Mouse (Mus musculus) MEL (cell line): ENCODE measurements around the gene Ap1m1. TPM values are rescaled to one million over a fixed set of nuclear protein-coding genes. Genes with fewer than 3 reads are reported as not detected.

Experiments
- DNase-seq: peaks from one replicate; pipeline ENCODE4 v3.0.0; 2011; ENCODE audit warnings: low read depth, low spot score
- H3K27ac ChIP-seq: 2 replicates; pipeline ENCODE4 v1.5.1; 2012; ENCODE audit warnings: low read depth, mild to moderate bottlenecking, control low read depth, low read length, moderate library complexity; ENCODE audit not compliant: control insufficient read depth
- H3K27me3 ChIP-seq, 2 experiments: fragments of 150-350 bp in 1 of 2; sonication (generic) in 1 of 2; 2 replicates each; pipeline ENCODE4 v1.6.1; 2012; ENCODE audit warnings: low read length in 2 of 2, mild to moderate bottlenecking in 2 of 2, improper control_type of control experiment in 1 of 2, moderate library complexity in 1 of 2; ENCODE audit not compliant: insufficient read depth in 2 of 2, control insufficient read depth in 1 of 2
- H3K36me3 ChIP-seq, 2 experiments: 2 replicates each; pipeline ENCODE4 v1.6.1; 2012 to 2014; ENCODE audit warnings: low read length in 2 of 2, improper control_type of control experiment in 1 of 2, inconsistent platforms in 1 of 2, mild to moderate bottlenecking in 1 of 2; ENCODE audit not compliant: insufficient read depth in 2 of 2, control insufficient read depth in 1 of 2
- H3K4me1 ChIP-seq, 2 experiments: fragments of 150-350 bp in 1 of 2; sonication (generic) in 1 of 2; 2 replicates each; pipeline ENCODE4 v1.6.1; 2012; ENCODE audit warnings: low read length in 2 of 2, improper control_type of control experiment in 1 of 2, mild to moderate bottlenecking in 1 of 2; ENCODE audit not compliant: insufficient read depth in 2 of 2, control insufficient read depth in 1 of 2
- H3K4me3 ChIP-seq, 2 experiments: fragments of 150-350 bp in 1 of 2; sonication (generic) in 1 of 2; 2 replicates each; pipeline ENCODE4 v1.5.1; 2012; ENCODE audit warnings: low read depth in 2 of 2, low read length in 2 of 2, mild to moderate bottlenecking in 2 of 2, moderate library complexity in 2 of 2, control low read depth in 1 of 2, improper control_type of control experiment in 1 of 2; ENCODE audit not compliant: control insufficient read depth in 1 of 2, insufficient read depth in 1 of 2
- H3K79me2 ChIP-seq: 2 replicates; pipeline ENCODE4 v1.6.1; 2012; ENCODE audit warnings: mild to moderate bottlenecking, low read length, moderate library complexity; ENCODE audit not compliant: control insufficient read depth, poor library complexity, insufficient read depth
- H3K9ac ChIP-seq: 2 replicates; pipeline ENCODE4 v1.6.1; 2012; ENCODE audit warnings: low read depth, mild to moderate bottlenecking, control low read depth, low read length, moderate library complexity; ENCODE audit not compliant: control insufficient read depth, poor library complexity, severe bottlenecking
- H3K9me3 ChIP-seq: fragments of 150-350 bp; sonication (generic); replicated peaks from 2 replicates; pipeline ENCODE4 v1.6.1; 2012; ENCODE audit warnings: mild to moderate bottlenecking, low read length, improper control_type of control experiment, moderate library complexity; ENCODE audit not compliant: insufficient read depth
- BHLHE40 ChIP-seq: IDR thresholded peaks from 2 replicates; pipeline ENCODE4 v1.6.1; 2012; ENCODE audit warnings: low read depth, mild to moderate bottlenecking, inconsistent platforms, low read length, improper control_type of control experiment, borderline replicate concordance
- CHD2 ChIP-seq: IDR thresholded peaks from 2 replicates; pipeline ENCODE4 v1.6.1; 2011; ENCODE audit warnings: low read length, improper control_type of control experiment
- CTCF ChIP-seq, 3 experiments: IDR thresholded peaks in 2 of 3; conservative IDR thresholded peaks in 1 of 3; 2 replicates each; pipeline ENCODE4 v1.5.1; 2011 to 2012; ENCODE audit warnings: low read length in 3 of 3, low read depth in 2 of 3, mild to moderate bottlenecking in 2 of 3, improper control_type of control experiment in 1 of 3, inconsistent platforms in 1 of 3, mixed read lengths in 1 of 3, moderate library complexity in 1 of 3; ENCODE audit not compliant: control insufficient read depth in 1 of 3, insufficient read depth in 1 of 3, poor library complexity in 1 of 3, severe bottlenecking in 1 of 3
- EP300 ChIP-seq, 2 experiments: IDR thresholded peaks; 2 replicates each; pipeline ENCODE4 v1.6.1; 2011; ENCODE audit warnings: improper control_type of control experiment in 2 of 2, low read length in 2 of 2, low read depth in 1 of 2, mild to moderate bottlenecking in 1 of 2
- ETS1 ChIP-seq: IDR thresholded peaks from 2 replicates; pipeline ENCODE4 v1.6.1; 2012; ENCODE audit warnings: low read depth, mild to moderate bottlenecking, inconsistent platforms, low read length, improper control_type of control experiment, moderate library complexity
- GABPA ChIP-seq: IDR thresholded peaks from 2 replicates; pipeline ENCODE4 v1.6.1; 2012; ENCODE audit warnings: low read depth, mild to moderate bottlenecking, inconsistent platforms, low read length, improper control_type of control experiment, moderate library complexity
- GATA1 ChIP-seq: IDR thresholded peaks from 2 replicates; pipeline ENCODE4 v1.6.1; 2011; ENCODE audit warnings: low read depth, low read length, improper control_type of control experiment
- HCFC1 ChIP-seq: IDR thresholded peaks from 2 replicates; pipeline ENCODE4 v1.6.1; 2012; ENCODE audit warnings: low read depth, mild to moderate bottlenecking, inconsistent platforms, low read length, improper control_type of control experiment, moderate library complexity
- MAZ ChIP-seq: IDR thresholded peaks from 2 replicates; pipeline ENCODE4 v1.6.1; 2012; ENCODE audit warnings: low read depth, mild to moderate bottlenecking, inconsistent platforms, low read length, improper control_type of control experiment
- MEF2A ChIP-seq: IDR thresholded peaks from 2 replicates; pipeline ENCODE4 v1.6.1; 2014; ENCODE audit warnings: low read depth, mild to moderate bottlenecking, inconsistent platforms, low read length, improper control_type of control experiment; ENCODE audit not compliant: poor library complexity, insufficient replicate concordance, severe bottlenecking; ENCODE audit errors: extremely low read depth
- MXI1 ChIP-seq: IDR thresholded peaks from 2 replicates; pipeline ENCODE4 v1.6.1; 2011; ENCODE audit warnings: mild to moderate bottlenecking, low read depth, low read length, improper control_type of control experiment
- MYC ChIP-seq: IDR thresholded peaks from 2 replicates; pipeline ENCODE4 v1.6.1; 2011; ENCODE audit warnings: low read depth, mild to moderate bottlenecking, low read length, improper control_type of control experiment, moderate library complexity
- NRF1 ChIP-seq: IDR thresholded peaks from 2 replicates; pipeline ENCODE4 v1.6.1; 2014; ENCODE audit warnings: low read depth, mild to moderate bottlenecking, inconsistent platforms, low read length, improper control_type of control experiment, moderate library complexity; ENCODE audit not compliant: poor library complexity, insufficient read depth, severe bottlenecking
- RAD21 ChIP-seq: IDR thresholded peaks from 2 replicates; pipeline ENCODE4 v1.6.1; 2011; ENCODE audit warnings: mild to moderate bottlenecking, low read depth, low read length, improper control_type of control experiment
- RCOR1 ChIP-seq: IDR thresholded peaks from 2 replicates; pipeline ENCODE4 v1.6.1; 2012; ENCODE audit warnings: low read depth, mild to moderate bottlenecking, inconsistent platforms, low read length, improper control_type of control experiment
- SIN3A ChIP-seq: IDR thresholded peaks from 2 replicates; pipeline ENCODE4 v1.6.1; 2012; ENCODE audit warnings: low read length, improper control_type of control experiment, inconsistent platforms
- TCF12 ChIP-seq: IDR thresholded peaks from 2 replicates; pipeline ENCODE4 v1.6.1; 2014; ENCODE audit warnings: low read depth, mild to moderate bottlenecking, inconsistent platforms, low read length, improper control_type of control experiment, moderate library complexity
- USF1 ChIP-seq: IDR thresholded peaks from 2 replicates; pipeline ENCODE4 v1.6.1; 2014; ENCODE audit warnings: low read depth, mild to moderate bottlenecking, inconsistent platforms, low read length, improper control_type of control experiment, moderate library complexity
- USF2 ChIP-seq, 2 experiments: IDR thresholded peaks; 2 replicates each; pipeline ENCODE4 v1.6.1; 2011 to 2012; ENCODE audit warnings: improper control_type of control experiment in 2 of 2, low read length in 2 of 2, borderline replicate concordance in 1 of 2, inconsistent platforms in 1 of 2, low read depth in 1 of 2, mild to moderate bottlenecking in 1 of 2; ENCODE audit not compliant: insufficient read depth in 1 of 2
- ZC3H11A ChIP-seq: IDR thresholded peaks from 2 replicates; pipeline ENCODE4 v1.6.1; 2012; ENCODE audit warnings: low read depth, mild to moderate bottlenecking, inconsistent platforms, low read length, improper control_type of control experiment
- ZMIZ1 ChIP-seq: IDR thresholded peaks from 2 replicates; pipeline ENCODE4 v1.6.1; 2012; ENCODE audit warnings: low read depth, mild to moderate bottlenecking, inconsistent platforms, low read length, improper control_type of control experiment, moderate library complexity
- polyA plus RNA-seq, 2 experiments: library from polyadenylated mRNA; stranded (reverse) in 1 of 2; unstranded in 1 of 2; fragments of >175 nt in 1 of 2; fragments of >200 nt in 1 of 2; gene quantifications; 2 replicates each; pipeline versions ENCODE4 v1.2.1 to v1.2.4; 2012; ENCODE audit warnings: low replicate concordance in 2 of 2, low read depth in 1 of 2; ENCODE audit not compliant: insufficient read length in 2 of 2, insufficient read depth in 1 of 2, missing spikeins in 1 of 2
- total RNA-seq: library from RNA; depleted of rRNA; stranded (reverse); fragments of 300-350 nt; gene quantifications from 2 replicates; pipeline ENCODE4 v1.2.3, GENCODE M21; 2012

Ap1m1 gene
- total and polyA plus RNA-seq, 3 experiments = 47.4 to 117 TPM; not detected in 1

DNA sequence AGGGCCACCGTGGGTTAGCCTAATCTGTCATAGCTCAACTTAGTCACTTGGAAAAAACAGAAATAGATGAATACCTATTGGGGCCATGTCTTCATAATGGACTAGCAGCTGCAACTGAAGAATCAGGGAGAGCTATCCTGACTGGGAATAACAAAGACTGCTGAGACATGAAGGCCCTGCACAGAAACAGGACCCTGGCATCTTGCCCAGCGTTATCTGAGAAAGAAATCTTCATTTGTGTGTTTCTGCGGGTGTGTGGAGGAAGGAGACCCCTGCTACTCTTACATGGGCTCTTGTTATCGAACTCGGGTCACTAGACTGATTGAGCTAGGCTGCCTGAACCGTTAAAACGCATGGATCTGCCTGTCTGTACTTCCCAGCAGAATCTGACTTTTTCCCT lies 1.1 kb downstream of the Ap1m1 start:
- Histone ChIP-seq H3K4me1 (peaks cover 0 to 13% of the 10 kb centered on the region in 2 experiments; a peak in 2 of 4 replicates), H3K9me3 (no peaks in the 10 kb centered on the region), H3K36me3 (peaks cover 0 to 8% of the 10 kb centered on the region in 2 experiments; a peak in 2 of 4 replicates), H3K4me3 (peak overlapping the region; percentile 51 to 87), H3K79me2 (peaks cover 18% of the 10 kb centered on the region), H3K9ac (peak overlapping the region; percentile 87), H3K27me3 (no peaks in the 10 kb centered on the region), H3K27ac (peak overlapping the region; percentile 95)
- TF ChIP-seq MXI1 (peak; percentile 50; the same call in 1 of the 2 replicates), CTCF (IDR thresholded peaks at IDR 0.05 in 2 of 3, conservative IDR thresholded peaks at IDR 0.05 in 1 of 3; ENCODE audit: control insufficient read depth in 1 of 3, insufficient read depth in 1 of 3, low read depth in 2 of 3, low read length in 3 of 3, poor library complexity in 1 of 3, severe bottlenecking in 1 of 3) (no peak), ETS1 (peak; percentile 41; the same call in 1 of the 2 replicates), RCOR1 (0 out of 2 replicates have a peak, but pooled peaks have one; percentile 32), EP300 (IDR thresholded peaks at IDR 0.05; ENCODE audit: low read depth in 1 of 2, low read length in 2 of 2) (peak; percentile 37 to 39; a peak in 2 of 4 replicates), ZMIZ1 (no peak), GATA1 (peak; percentile 60), SIN3A (peak; percentile 50)
- DNase-seq = peak; percentile 69

DNA sequence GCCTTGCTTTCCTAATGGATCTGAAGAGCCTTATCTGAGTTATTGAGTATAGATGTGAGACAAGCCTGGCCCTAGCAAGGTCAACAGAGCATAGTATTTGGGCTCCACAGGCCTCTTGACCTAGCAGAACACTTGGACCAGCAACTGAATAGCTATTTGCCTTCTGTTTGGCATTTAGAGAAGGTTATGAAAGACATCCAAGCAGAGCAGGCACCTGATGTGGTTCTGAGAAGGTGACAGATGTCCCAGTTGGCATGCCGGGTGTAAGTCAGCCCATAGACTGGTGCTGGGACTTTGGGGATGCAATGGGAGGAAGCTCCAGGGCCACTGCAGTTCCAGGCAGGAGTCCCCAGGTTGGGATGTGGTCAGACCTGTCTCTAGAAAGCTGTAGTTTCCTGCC lies 2.4 kb downstream of the Ap1m1 start:
- no peak for TF ChIP-seq CTCF (IDR thresholded peaks at IDR 0.05 in 2 of 3, conservative IDR thresholded peaks at IDR 0.05 in 1 of 3; ENCODE audit: control insufficient read depth in 1 of 3, insufficient read depth in 1 of 3, low read depth in 2 of 3, low read length in 3 of 3, poor library complexity in 1 of 3, severe bottlenecking in 1 of 3)
- no peak for TF ChIP-seq HCFC1
- TF ChIP-seq NRF1 = no peak
- TF ChIP-seq GABPA = no peak
- TF ChIP-seq USF1 = no peak
- TF ChIP-seq BHLHE40 = no peak
- TF ChIP-seq USF2 (IDR thresholded peaks at IDR 0.05; ENCODE audit: borderline replicate concordance in 1 of 2, insufficient read depth in 1 of 2, low read depth in 1 of 2, low read length in 2 of 2) = no peak
- TF ChIP-seq MXI1 = no peak
- TF ChIP-seq CHD2 = no peak
- no peak for TF ChIP-seq RAD21
- TF ChIP-seq TCF12 = no peak
- TF ChIP-seq MEF2A = no peak
- TF ChIP-seq MAZ = no peak
- no peak for TF ChIP-seq MYC
- TF ChIP-seq SIN3A = no peak
- no peak for TF ChIP-seq ZC3H11A
- H3K27ac ChIP-seq = no peak overlapping the region
- H3K79me2 ChIP-seq = peaks cover 18% of the 10 kb centered on the region
- H3K4me1 ChIP-seq = peaks cover 0 to 13% of the 10 kb centered on the region in 2 experiments; a peak in 2 of 4 replicates
- H3K9ac ChIP-seq = no peak overlapping the region
- H3K4me3 ChIP-seq = no peak overlapping the region
- DNase-seq = no peak
- no peaks in the 10 kb centered on the region for H3K9me3 ChIP-seq
- peaks cover 0 to 8% of the 10 kb centered on the region in 2 experiments; a peak in 2 of 4 replicates for H3K36me3 ChIP-seq
- no peaks in the 10 kb centered on the region for H3K27me3 ChIP-seq
